Mouse (Mus musculus): ENCODE results near the gene Speer4c. TPM values are rescaled to one million over a fixed set of nuclear protein-coding genes. Genes with fewer than 3 reads are reported as not detected.

The Speer4c gene
- total RNA-seq, 2 experiments from 2014 or later = not detected

Other genes with a start within 250 kb of the Speer4c start
- not detected for gene Gm21149, start 237.7 kb downstream of the Speer4c start, total RNA-seq (2021)
- not detected for gene Gm21190, start 185.0 kb downstream of the Speer4c start, total RNA-seq (2021)
- gene Gm21083, start 136.9 kb downstream of the Speer4c start, total RNA-seq (2021) = not detected
- gene Speer4d, start 95.2 kb downstream of the Speer4c start, total RNA-seq (2021) = not detected
- not detected for gene 4930572O03Rik, start 57.2 kb downstream of the Speer4c start, total RNA-seq (2021)
- 100 to 1,000 TPM in 1 of 2 experiments, 10 to 100 TPM in 1; 97.0 to 105 TPM for gene Cacna2d1, start 220.4 kb upstream of the Speer4c start, total RNA-seq (2021)

Data from heart, postnatal 25 days (tissue).